ENCODE assay signal across 10 mouse cellular contexts in genomic region chr13:20134395-20135225, GRCm38 (mm10). TPM values are rescaled to one million over a fixed set of nuclear protein-coding genes. Genes with fewer than 3 reads are reported as not detected.
DNase-seq lines count a peak whose midpoint lies in the region; ATAC-seq and TF ChIP-seq lines count a peak whose summit lies in the region.
"Had no signal": no experiment of that assay in that cellular context is flagged by ENCODE, and none has a peak within 500 bp of the region (broad histone marks: within the 10 kb centered on the region; RNA-seq: fewer than 3 reads in every experiment).

No protein-coding gene starts in this region.

- no peak for TF ChIP-seq CTCF in bone marrow macrophage, adult 2 months (IDR thresholded peaks at IDR 0.05; ENCODE audit: low read depth, low read length)

- peaks cover 75% of the 10 kb centered on the region for H3K4me1 ChIP-seq in liver, embryonic 13.5 days (replicated peaks)
- peaks cover 66% of the 10 kb centered on the region for H3K4me1 ChIP-seq in liver, embryonic 12.5 days
- peaks cover 67% of the 10 kb centered on the region for H3K4me1 ChIP-seq in bone marrow macrophage, adult 2 months (ENCODE audit: control insufficient read depth, insufficient read depth, low read length)

- no peaks in the 10 kb centered on the region for H3K9me3 ChIP-seq in liver, embryonic 13.5 days (replicated peaks)
- no peaks in the 10 kb centered on the region for H3K9me3 ChIP-seq in liver, embryonic 12.5 days (replicated peaks)

- H3K4me3 ChIP-seq in liver, embryonic 13.5 days (replicated peaks), result no peak overlapping the region
- no peak overlapping the region for H3K4me3 ChIP-seq in liver, embryonic 12.5 days
- H3K4me3 ChIP-seq in bone marrow macrophage, adult 2 months (ENCODE audit: insufficient read depth, low read length), result no peak overlapping the region

- peaks cover 23% of the 10 kb centered on the region; the same call in 1 of the 2 replicates for H3K27me3 ChIP-seq in liver, embryonic 13.5 days
- H3K27me3 ChIP-seq in liver, embryonic 12.5 days (replicated peaks), result peaks cover 22% of the 10 kb centered on the region; the same call in 1 of the 2 replicates

- no peak overlapping the region for H3K4me2 ChIP-seq in liver, embryonic 13.5 days
- H3K4me2 ChIP-seq in liver, embryonic 12.5 days, result no peak overlapping the region

- H3K36me3 ChIP-seq in liver, embryonic 13.5 days, result no peaks in the 10 kb centered on the region
- no peaks in the 10 kb centered on the region for H3K36me3 ChIP-seq in liver, embryonic 12.5 days

- 51% methylated on average over 18 of the region's 18 CpGs for WGBS in liver, embryonic 13.5 days (ENCODE audit: insufficient replicate concordance)
- WGBS in liver, embryonic 12.5 days (ENCODE audit: insufficient replicate concordance), result 54% methylated on average over 18 of the region's 18 CpGs

- TF ChIP-seq POLR2A in bone marrow macrophage, adult 2 months (IDR thresholded peaks at IDR 0.05; ENCODE audit: borderline replicate concordance, low read depth, low read length), result no peak

- H3K27ac ChIP-seq in liver, embryonic 13.5 days, result peak overlapping the region; percentile 88
- H3K27ac ChIP-seq in liver, embryonic 12.5 days, result no peak overlapping the region; the same call in 1 of the 2 replicates
- peak overlapping the region; percentile 64 for H3K27ac ChIP-seq in bone marrow macrophage, adult 2 months (ENCODE audit: insufficient read depth, low read depth, low read length)

- no peak overlapping the region for H3K9ac ChIP-seq in liver, embryonic 13.5 days
- H3K9ac ChIP-seq in liver, embryonic 12.5 days, result no peak overlapping the region

- DNase-seq in liver, embryonic 13.5 days, result no peak
- peak; percentile 39 for DNase-seq in heart, postnatal 4 days
- DNase-seq in thymus, adult 18-20 months, result peak; percentile 11 to 27
- no peak for DNase-seq in spleen, postnatal 14 days (ENCODE audit: low spot score in 2 of 2)
- DNase-seq in spleen, postnatal 4 days (ENCODE audit: low spot score in 2 of 2), result no peak
- DNase-seq: layer of hippocampus, postnatal 36 days; spleen, adult 18-20 months had no signal

- no peak for ATAC-seq in liver, embryonic 13.5 days (ENCODE audit: low read depth)
- ATAC-seq in liver, embryonic 12.5 days, result no peak
- ATAC-seq in frontal cortex, adult (ENCODE audit: low TSS enrichment), result no peak

RNA-seq across cellular contexts. Expression of gene Elmo1, which starts 44.2 kb away (rescaled TPM):
- 3.1 and 4.1 TPM in 2 replicates for polyA plus RNA-seq in liver, embryonic 13.5 days (2015; fragmentation: Nextera tagmentation; extraction: Ambion mirVana)
- 6.2 and 6.7 TPM in 2 replicates for polyA plus RNA-seq in liver, embryonic 12.5 days (2016; fragmentation: Nextera tagmentation; extraction: Ambion mirVana)
- polyA plus RNA-seq in bone marrow macrophage, adult 2 months (2012; ENCODE audit: insufficient read depth, insufficient read length, missing spikeins), result 57.2 and 60.9 TPM in 2 replicates
- 10 to 100 TPM; 21.1 to 22.4 TPM for total RNA-seq in heart, postnatal 4 days (2021)

Comparison
In these comparisons a context has a peak if more than half of its experiments do, and no peak if none do; other contexts are left out.
1. DNase-seq: peak in heart, postnatal 4 days (single experiment) and thymus, adult 18-20 months (2 of 2); none in liver, embryonic 13.5 days (single experiment), spleen, postnatal 14 days (0 of 2) and spleen, postnatal 4 days (0 of 2).